Mouse (Mus musculus) spleen, adult 2 months (tissue): ENCODE results near the gene Scn1a. TPM values are rescaled to one million over a fixed set of nuclear protein-coding genes. Genes with fewer than 3 reads are reported as not detected.
A peak's percentile ranks its signal among the peaks of the same experiment; 100 is the strongest.

Source experiments
- DNase-seq, 2 experiments: peaks; one replicate each; pipeline versions ENCODE4 v3.0.0 to v3.0.0-alpha.2; 2012 to 2021; ENCODE audit warnings: low spot score in 2 of 2, low read depth in 1 of 2
- H3K27ac ChIP-seq: fragments of 200-500 bp; 2 replicates; pipeline ENCODE4 v1.5.1; 2012; ENCODE audit warnings: low read length, inconsistent platforms; ENCODE audit not compliant: insufficient read depth
- H3K27me3 ChIP-seq: fragments of 200-500 bp; 2 replicates; pipeline ENCODE4 v1.6.1; 2012; ENCODE audit warnings: mild to moderate bottlenecking, moderate library complexity, low read length, inconsistent platforms; ENCODE audit not compliant: control insufficient read depth, insufficient read depth
- H3K36me3 ChIP-seq: fragments of 200-500 bp; 2 replicates; pipeline ENCODE4 v1.6.1; 2012; ENCODE audit warnings: mild to moderate bottlenecking, low read length, inconsistent platforms; ENCODE audit not compliant: control insufficient read depth, insufficient read depth
- H3K4me1 ChIP-seq: fragments of 200-500 bp; 2 replicates; pipeline ENCODE4 v1.6.1; 2011; ENCODE audit warnings: inconsistent platforms; ENCODE audit not compliant: control insufficient read depth, insufficient read depth, insufficient read length
- H3K4me3 ChIP-seq: fragments of 200-500 bp; 2 replicates; pipeline ENCODE4 v1.5.1; 2011; ENCODE audit warnings: mild to moderate bottlenecking, inconsistent platforms; ENCODE audit not compliant: insufficient read depth, insufficient read length; ENCODE audit errors: extremely low read depth
- CTCF ChIP-seq: fragments of 200-500 bp; IDR thresholded peaks from 2 replicates; pipeline ENCODE4 v1.5.1; 2011; ENCODE audit warnings: mild to moderate bottlenecking, inconsistent platforms; ENCODE audit not compliant: insufficient read depth, insufficient read length, insufficient replicate concordance; ENCODE audit errors: extremely low read depth
- POLR2A ChIP-seq: fragments of 200-500 bp; IDR thresholded peaks from 2 replicates; pipeline ENCODE4 v1.6.1; 2011; ENCODE audit warnings: low read depth, low read length, inconsistent platforms
- WGBS: fragments of 180-500 bp; shearing (Covaris S2); methylation state at CpG from one replicate; pipeline ENCODE4 v1.1.7; 2018; 5-methylcytosine and 5-hydroxymethylcytosine counted together
- polyA plus RNA-seq: library from polyadenylated mRNA; depleted of rRNA; stranded (reverse); fragments of >200 nt; gene quantifications from 2 replicates; pipeline ENCODE4 v1.2.3, GENCODE M21; 2012

Gene Scn1a
- polyA plus RNA-seq, 1 experiment, result not detected

DNA sequence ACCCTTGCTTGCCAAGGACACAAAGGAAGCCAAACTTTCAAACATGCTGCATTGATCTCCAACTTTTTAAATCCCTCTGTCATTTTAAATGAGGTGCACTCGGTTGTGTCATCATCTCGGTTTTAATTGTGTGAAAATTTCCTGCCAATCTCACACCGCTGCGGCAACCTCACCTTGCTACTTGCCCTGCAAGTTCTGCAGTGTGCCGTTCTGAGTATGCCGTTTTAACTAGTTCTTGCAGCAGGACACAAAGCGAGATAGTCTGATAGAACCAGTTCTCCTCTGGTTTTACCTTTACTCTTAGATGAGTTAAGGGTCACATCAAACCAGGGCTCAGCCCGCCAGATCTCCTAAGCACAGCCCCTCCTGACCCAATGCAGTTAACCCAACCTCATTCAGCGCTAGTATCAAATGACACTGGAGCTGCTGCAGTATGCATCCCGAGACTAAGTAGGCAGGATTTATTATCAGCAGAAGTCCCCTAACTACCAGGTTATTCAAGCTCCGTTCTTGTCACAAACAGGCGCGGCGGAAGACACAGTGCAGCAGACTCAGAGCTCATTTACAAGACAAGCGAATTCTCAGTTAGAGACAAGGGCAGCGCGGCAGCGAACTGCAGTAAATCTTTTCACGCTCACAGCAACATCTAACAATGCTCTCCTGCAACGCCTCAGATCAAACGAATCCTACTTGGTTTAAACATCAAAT, 722 bp downstream of the Scn1a start:
- H3K4me3 ChIP-seq, result no peak overlapping the region
- H3K4me1 ChIP-seq, result no peaks in the 10 kb centered on the region
- TF ChIP-seq CTCF (no peak), POLR2A (no peak)
- no peak for DNase-seq
- H3K27ac ChIP-seq, result no peak overlapping the region
- 16% methylated on average over 21 of the region's 21 CpGs for WGBS
- H3K27me3 ChIP-seq, result no peaks in the 10 kb centered on the region
- no peaks in the 10 kb centered on the region for H3K36me3 ChIP-seq

- TF ChIP-seq CTCF (no peak), POLR2A (no peak)
- 77% methylated on average over 3 of the region's 3 CpGs for WGBS
- Histone ChIP-seq H3K27me3 (no peaks in the 10 kb centered on the region), H3K4me3 (no peak overlapping the region), H3K36me3 (no peaks in the 10 kb centered on the region), H3K4me1 (no peaks in the 10 kb centered on the region), H3K27ac (no peak overlapping the region)
- DNase-seq, result no peak
Measured at GRCm38 (mm10) chr2:66436286-66436685, 4.4 kb downstream of the Scn1a start.

- H3K27me3 ChIP-seq, result peaks cover 2% of the 10 kb centered on the region; the same call in 1 of the 2 replicates
- TF ChIP-seq POLR2A, result no peak
- no peak for TF ChIP-seq CTCF
- DNase-seq, result no peak
- no peaks in the 10 kb centered on the region for H3K36me3 ChIP-seq
- H3K4me3 ChIP-seq, result peak overlapping the region; percentile 29; the same call in 1 of the 2 replicates
- no peaks in the 10 kb centered on the region for H3K4me1 ChIP-seq
- WGBS, result 4% methylated on average over 14 of the region's 14 CpGs
- no peak overlapping the region for H3K27ac ChIP-seq
Measured at GRCm38 (mm10) chr2:66409740-66410290, 30.8 kb downstream of the Scn1a start.

- Histone ChIP-seq H3K4me3 (no peak overlapping the region), H3K4me1 (no peaks in the 10 kb centered on the region)
Measured at GRCm38 (mm10) chr2:66408899-66409739, 31.5 kb downstream of the Scn1a start.

DNA sequence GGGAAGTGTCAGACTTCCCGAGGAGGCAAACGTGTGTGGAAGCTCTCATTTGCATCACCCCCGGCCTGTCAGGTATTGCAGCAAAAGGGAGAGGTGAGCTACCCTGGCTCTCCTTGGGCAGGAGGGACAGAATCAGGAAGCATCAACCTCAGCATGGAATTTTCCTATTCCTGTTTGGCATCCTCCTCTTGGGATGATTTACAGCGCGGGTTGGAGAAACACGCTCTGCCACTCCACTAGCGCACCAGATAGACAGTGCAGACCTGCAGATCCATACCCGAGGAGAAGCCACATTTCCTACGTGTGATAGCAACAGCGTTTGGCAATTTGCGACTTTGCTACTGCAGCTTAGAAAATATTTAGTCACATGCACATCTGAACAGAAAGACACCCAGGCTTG, 32.2 kb downstream of the Scn1a start:
- no peak overlapping the region for H3K27ac ChIP-seq
- H3K4me3 ChIP-seq, result no peak overlapping the region
- H3K4me1 ChIP-seq, result no peaks in the 10 kb centered on the region
- TF ChIP-seq CTCF, result no peak
- TF ChIP-seq POLR2A, result no peak
- H3K36me3 ChIP-seq, result no peaks in the 10 kb centered on the region
- 24% methylated on average over 11 of the region's 11 CpGs for WGBS
- peaks cover 2% of the 10 kb centered on the region; the same call in 1 of the 2 replicates for H3K27me3 ChIP-seq
- no peak for DNase-seq

More at GRCm38 (mm10) chr2:66408899-66409739, 31.5 kb downstream of the Scn1a start:
- no peaks in the 10 kb centered on the region for H3K36me3 ChIP-seq
- TF ChIP-seq POLR2A (no peak), CTCF (no peak)
- 9% methylated on average over 12 of the region's 12 CpGs for WGBS
- H3K27me3 ChIP-seq, result peaks cover 2% of the 10 kb centered on the region; the same call in 1 of the 2 replicates
- no peak for DNase-seq
- H3K27ac ChIP-seq, result no peak overlapping the region

GRCm38 (mm10) chr2:66392586-66392985, 48.1 kb downstream of the Scn1a start:
- no peak for DNase-seq
- Histone ChIP-seq H3K27me3 (no peaks in the 10 kb centered on the region), H3K27ac (no peak overlapping the region), H3K4me3 (no peak overlapping the region), H3K36me3 (no peaks in the 10 kb centered on the region), H3K4me1 (no peaks in the 10 kb centered on the region)
- TF ChIP-seq CTCF (no peak), POLR2A (no peak)
- WGBS, result 82% methylated on average over 5 of the region's 5 CpGs
